Mouse (Mus musculus): ENCODE data around the gene Wdr38. TPM values are rescaled to one million over a fixed set of nuclear protein-coding genes. Genes with fewer than 3 reads are reported as not detected.

Gene Wdr38
- 1.4 TPM for polyA plus RNA-seq (2017; shearing (Covaris generic))

DNA sequence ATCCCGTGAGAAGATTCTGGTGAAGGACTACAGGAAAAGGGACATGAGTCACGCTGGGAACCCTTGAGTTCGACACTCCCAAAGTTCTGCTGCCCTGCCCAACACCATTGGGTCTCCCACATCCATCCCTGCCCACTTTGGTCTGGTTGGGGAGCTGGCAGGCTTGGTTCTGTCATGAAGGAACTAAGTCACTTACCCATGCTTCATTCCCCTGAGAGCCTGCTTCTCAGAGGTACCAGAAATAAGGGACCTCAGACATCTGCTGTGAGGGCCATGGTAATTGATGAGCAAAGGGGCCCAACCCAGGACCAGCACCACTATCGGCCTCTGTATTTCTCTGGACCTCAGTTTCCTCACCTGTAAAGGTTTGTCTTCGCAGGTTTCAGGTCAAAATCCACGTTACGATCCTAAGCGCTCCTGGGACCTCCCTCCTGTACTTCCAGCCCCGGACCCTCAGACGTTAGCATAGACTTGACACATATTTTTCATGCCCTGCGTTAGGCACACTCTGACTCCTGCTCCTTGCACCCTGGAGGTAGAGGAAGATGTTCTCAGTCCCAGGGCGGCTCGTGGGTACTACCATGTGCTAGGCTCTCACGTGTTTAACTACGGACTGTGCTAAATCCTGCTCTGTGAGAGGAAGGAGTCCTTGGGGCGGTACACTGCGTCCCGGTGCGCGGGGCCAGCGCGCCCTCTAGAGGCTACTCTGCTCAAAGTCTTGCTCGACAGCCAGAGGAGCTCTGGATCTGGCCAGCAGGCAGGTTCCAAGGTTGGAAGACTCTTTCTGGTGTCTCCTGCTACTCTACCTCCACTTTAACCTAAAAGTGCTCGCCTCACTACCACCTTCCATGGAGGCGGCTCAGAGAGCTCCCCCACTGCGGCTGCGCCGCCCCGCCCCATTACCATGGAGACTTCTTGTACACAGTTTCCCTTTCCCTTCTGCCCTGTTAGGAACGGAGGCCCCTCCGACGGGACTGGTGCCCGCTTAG lies at the start of gene Wdr38:
Wdr38 (plus strand) TSS at position 91 of the 989 bp plus-strand sequence.

GRCm38 (mm10) chr2:39004880-39005435 lies 7.7 kb downstream of the Wdr38 start, which contains the start of gene Arpc5l:
Gene Arpc5l, plus strand, starts transcription at chr2:39005348.

GRCm38 (mm10) chr2:39005574-39006079 lies 8.4 kb downstream of the Wdr38 start, which contains the start of gene Rpl35:
Gene Rpl35, minus strand, starts transcription at chr2:39005624.

Other genes with a start within 250 kb of the Wdr38 start
- 0.84 TPM for gene Nr6a1, start 69.8 kb upstream of the Wdr38 start, polyA plus RNA-seq (2017; shearing (Covaris generic))
- 0.27 TPM for gene Olfml2a, start 65.5 kb upstream of the Wdr38 start, polyA plus RNA-seq (2017; shearing (Covaris generic))
- gene Arpc5l, start 7.9 kb downstream of the Wdr38 start, polyA plus RNA-seq (2017; shearing (Covaris generic)): 85.1 TPM
- gene Rpl35, start 8.1 kb downstream of the Wdr38 start, polyA plus RNA-seq (2017; shearing (Covaris generic)): 451 TPM
- gene Golga1, start 68.1 kb downstream of the Wdr38 start, polyA plus RNA-seq (2017; shearing (Covaris generic)): 16.7 TPM
- 8.9 TPM for gene Scai, start 193.3 kb downstream of the Wdr38 start, polyA plus RNA-seq (2017; shearing (Covaris generic))
- gene Ppp6c, start 229.0 kb downstream of the Wdr38 start, polyA plus RNA-seq (2017; shearing (Covaris generic)): 141 TPM

All from effector memory CD4-positive, alpha-beta T cell, adult 7 months (primary cell).